Mouse (Mus musculus) urinary bladder, postnatal 10 days (tissue): Measurements from ENCODE around the gene Klk1b1.
A peak's percentile ranks its signal among the peaks of the same experiment; 100 is the strongest.
"Not testable (repeated sequence)": the region's sequence is repeated elsewhere in the genome, so short reads cannot be mapped to it uniquely, and the experiment has no call there.

Experiments
- DNase-seq: peaks from one replicate; pipeline ENCODE4 v3.0.0; 2022; ENCODE audit warnings: low spot score

Gene Klk1b1

GRCm38 (mm10) chr7:43966451-43966850 lies at the start of gene Klk1b1:
Gene Klk1b1, plus strand, starts transcription at chr7:43966751.
- no peak for DNase-seq

- no peak for DNase-seq
These were observed 48.1 kb upstream of the Klk1b1 start for GRCm38 (mm10) chr7:43918426-43918825.

GRCm38 (mm10) chr7:43918871-43919270 lies 47.7 kb upstream of the Klk1b1 start:
- no peak for DNase-seq

GRCm38 (mm10) chr7:43919559-43920451 lies 46.7 kb upstream of the Klk1b1 start:
- no peak for DNase-seq

- no peak for DNase-seq
These were observed 46.0 kb upstream of the Klk1b1 start for GRCm38 (mm10) chr7:43920582-43920981.

GRCm38 (mm10) chr7:43921087-43921486 lies 45.5 kb upstream of the Klk1b1 start:
- DNase-seq, result no peak

GRCm38 (mm10) chr7:43921941-43922340 lies 44.6 kb upstream of the Klk1b1 start:
- DNase-seq, result no peak

GRCm38 (mm10) chr7:43925985-43926384 lies 40.6 kb upstream of the Klk1b1 start:
- DNase-seq, result peak; percentile 8

- DNase-seq, result peak; percentile 8
These were observed 38.0 kb upstream of the Klk1b1 start for GRCm38 (mm10) chr7:43928521-43928920.

GRCm38 (mm10) chr7:43932337-43932736 lies 34.2 kb upstream of the Klk1b1 start:
- no peak for DNase-seq

- DNase-seq, result no peak
These were observed 33.1 kb upstream of the Klk1b1 start, which contains the start of gene Klk15 for GRCm38 (mm10) chr7:43933440-43933839. Gene Klk15, plus strand, starts transcription at chr7:43933740.

- no peak for DNase-seq
These were observed 31.8 kb upstream of the Klk1b1 start for GRCm38 (mm10) chr7:43934747-43935146.

GRCm38 (mm10) chr7:43936551-43936950 lies 30.0 kb upstream of the Klk1b1 start:
- no peak for DNase-seq

- DNase-seq, result not testable (repeated sequence)
These were observed 24.3 kb upstream of the Klk1b1 start for GRCm38 (mm10) chr7:43942293-43942692.

- DNase-seq, result no peak
These were observed 21.8 kb upstream of the Klk1b1 start for GRCm38 (mm10) chr7:43944727-43945264.

GRCm38 (mm10) chr7:43950364-43950763 lies 16.2 kb upstream of the Klk1b1 start, which contains the start of gene Klk1b8:
Gene Klk1b8, plus strand, starts transcription at chr7:43950664.
- DNase-seq, result no peak

- DNase-seq, result no peak
These were observed 13.8 kb upstream of the Klk1b1 start for GRCm38 (mm10) chr7:43952703-43953102.

GRCm38 (mm10) chr7:43967058-43967457 lies 507 bp downstream of the Klk1b1 start:
- no peak for DNase-seq

- no peak for DNase-seq
These were observed 1.1 kb downstream of the Klk1b1 start for GRCm38 (mm10) chr7:43967612-43968011.

- not testable (repeated sequence) for DNase-seq
These were observed 9.2 kb downstream of the Klk1b1 start, which contains the start of gene Klk1b9 for GRCm38 (mm10) chr7:43975761-43976160. Gene Klk1b9, plus strand, starts transcription at chr7:43976061.

GRCm38 (mm10) chr7:43985657-43986056 lies 19.1 kb downstream of the Klk1b1 start:
- no peak for DNase-seq

- DNase-seq, result not testable (repeated sequence)
These were observed 28.3 kb downstream of the Klk1b1 start for GRCm38 (mm10) chr7:43994821-43995220.

- not testable (repeated sequence) for DNase-seq
These were observed 29.0 kb downstream of the Klk1b1 start, which contains the start of gene Klk1b11 for GRCm38 (mm10) chr7:43995577-43995976. Gene Klk1b11, plus strand, starts transcription at chr7:43995877.
